Mouse (Mus musculus): ENCODE data around the gene Acox3.

Acox3 gene

DNA sequence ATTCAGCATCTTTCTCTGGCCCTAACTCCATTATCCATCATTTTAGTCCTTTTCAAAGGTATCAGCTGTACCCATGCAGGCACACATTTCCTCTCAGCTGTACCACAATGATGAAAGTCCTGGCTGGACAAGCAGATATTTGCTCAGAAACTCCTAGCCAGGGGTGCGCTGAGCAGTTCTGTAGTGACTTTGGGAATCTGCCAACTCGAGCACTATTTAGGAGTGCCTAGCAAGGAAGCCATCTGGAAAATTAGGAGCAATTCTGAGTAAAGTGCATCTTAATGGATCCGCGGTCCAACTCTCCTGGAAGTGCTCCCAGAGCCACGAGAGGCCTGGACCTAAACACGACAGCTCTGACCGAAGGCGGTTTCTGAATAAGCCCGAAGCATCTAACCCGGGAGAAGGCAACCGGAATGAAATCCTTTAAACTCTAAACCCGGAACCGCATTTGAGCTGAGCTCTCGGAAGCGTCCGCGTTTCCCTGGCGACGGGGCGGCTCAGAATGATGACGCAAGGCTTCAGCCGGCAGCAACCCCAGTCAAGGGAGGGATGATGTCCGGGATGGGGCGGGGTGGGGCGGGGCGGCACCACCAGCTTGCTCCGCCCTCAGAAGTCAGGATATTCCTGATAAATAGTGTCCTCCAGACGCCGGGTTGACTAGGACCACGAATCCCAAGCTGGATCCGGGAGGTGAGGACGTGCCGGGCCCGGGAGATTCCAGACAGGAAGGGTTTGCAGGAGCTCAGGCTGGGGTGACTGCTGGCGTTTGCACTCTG, at the start of gene Acox3:
Acox3 (plus strand) TSS at position 596 of the 776 bp plus-strand sequence.
- in situ Hi-C loops (cut with MboI, MseI): no loop called here

GRCm38 (mm10) chr5:35536271-35536670, 46.6 kb upstream of the Acox3 start:
- in situ Hi-C loops (cut with MboI, MseI): no loop called here

DNA sequence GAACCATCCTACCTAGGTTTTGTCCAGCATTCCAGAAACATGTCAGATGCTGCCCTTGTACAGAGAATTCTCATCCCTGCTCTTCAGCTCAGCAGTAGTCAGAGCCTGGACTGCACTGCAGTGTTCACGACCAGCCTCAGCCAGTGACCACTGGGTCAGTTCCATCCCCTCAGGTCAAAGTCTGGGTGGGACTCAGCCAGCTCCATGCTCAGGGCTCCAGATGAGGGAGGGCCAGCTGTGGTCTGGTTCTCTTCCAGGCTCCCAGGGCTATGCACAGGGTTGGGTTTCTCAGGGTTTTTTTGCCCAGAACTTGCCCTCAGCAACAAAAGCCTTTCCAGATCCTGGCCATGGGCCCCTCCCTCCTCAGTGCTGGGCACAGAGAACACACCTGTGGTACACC, 45.4 kb upstream of the Acox3 start:
- in situ Hi-C loops (cut with MboI, MseI): no loop called here

DNA sequence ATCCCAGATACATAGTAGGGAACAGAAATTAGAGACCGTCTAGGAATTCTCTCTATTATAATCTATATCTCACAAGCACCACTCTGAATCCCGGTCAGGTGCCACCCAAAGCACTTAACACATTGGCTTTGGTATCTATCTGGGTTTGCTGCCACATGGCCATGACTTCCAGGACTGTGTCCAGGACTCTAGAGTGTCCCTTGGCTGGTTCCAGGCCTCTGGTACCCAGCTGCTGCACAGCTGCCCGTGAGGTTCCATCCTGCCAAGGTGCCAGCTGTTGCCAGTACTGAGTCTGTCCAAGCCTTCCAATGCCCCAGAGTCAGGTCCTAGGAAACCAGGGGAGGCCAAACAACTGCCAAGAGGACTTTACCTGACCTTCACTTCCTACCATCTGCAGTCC, 44.8 kb upstream of the Acox3 start:
- in situ Hi-C loops (cut with MboI, MseI): no loop called here

DNA sequence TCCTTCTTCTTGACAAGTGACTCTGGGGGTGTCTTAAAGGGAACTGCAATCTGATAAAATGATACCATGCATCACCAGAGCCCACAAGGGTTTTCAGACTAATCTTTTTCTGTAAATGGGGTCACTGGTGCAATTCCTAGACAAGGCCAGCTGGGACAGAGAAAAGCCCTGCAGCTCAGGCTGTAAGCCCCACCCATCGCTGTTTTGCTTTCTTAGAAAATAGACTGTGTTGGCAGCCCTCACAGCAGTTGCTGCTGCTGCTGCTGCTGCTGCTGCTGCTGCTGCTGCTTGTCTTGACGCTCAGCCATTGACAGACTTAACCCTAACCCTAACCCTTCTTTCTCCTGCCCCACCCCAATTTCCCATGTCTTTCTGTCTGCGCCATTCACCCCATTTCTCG, 43.3 kb upstream of the Acox3 start:
- in situ Hi-C loops (cut with MboI, MseI): no loop called here

DNA sequence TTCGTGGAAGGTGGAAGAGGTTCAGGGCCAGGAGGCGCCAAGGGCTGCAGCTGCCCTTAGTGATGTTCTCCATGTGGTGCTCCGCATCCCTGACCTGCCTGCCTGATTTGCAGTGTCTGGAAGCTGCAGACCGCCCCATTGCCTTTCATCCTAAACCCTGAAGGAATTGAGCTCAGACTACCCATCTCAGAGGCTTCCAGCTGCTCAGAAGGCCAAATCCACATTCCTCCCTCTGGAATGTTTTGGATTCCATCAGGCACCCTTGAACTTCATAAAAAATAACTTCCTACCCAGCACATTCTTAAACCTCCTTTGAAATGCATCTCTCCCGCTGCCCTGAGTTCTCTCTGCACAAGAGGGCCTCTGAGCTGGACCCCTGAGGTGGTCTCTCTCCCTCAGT, 42.3 kb upstream of the Acox3 start:
- in situ Hi-C loops (cut with MboI, MseI): no loop called here

GRCm38 (mm10) chr5:35541059-35541790, 41.6 kb upstream of the Acox3 start:
- in situ Hi-C loops (cut with MboI, MseI): no loop called here

GRCm38 (mm10) chr5:35546127-35546526, 36.7 kb upstream of the Acox3 start:
- in situ Hi-C loops (cut with MboI, MseI): no loop called here

DNA sequence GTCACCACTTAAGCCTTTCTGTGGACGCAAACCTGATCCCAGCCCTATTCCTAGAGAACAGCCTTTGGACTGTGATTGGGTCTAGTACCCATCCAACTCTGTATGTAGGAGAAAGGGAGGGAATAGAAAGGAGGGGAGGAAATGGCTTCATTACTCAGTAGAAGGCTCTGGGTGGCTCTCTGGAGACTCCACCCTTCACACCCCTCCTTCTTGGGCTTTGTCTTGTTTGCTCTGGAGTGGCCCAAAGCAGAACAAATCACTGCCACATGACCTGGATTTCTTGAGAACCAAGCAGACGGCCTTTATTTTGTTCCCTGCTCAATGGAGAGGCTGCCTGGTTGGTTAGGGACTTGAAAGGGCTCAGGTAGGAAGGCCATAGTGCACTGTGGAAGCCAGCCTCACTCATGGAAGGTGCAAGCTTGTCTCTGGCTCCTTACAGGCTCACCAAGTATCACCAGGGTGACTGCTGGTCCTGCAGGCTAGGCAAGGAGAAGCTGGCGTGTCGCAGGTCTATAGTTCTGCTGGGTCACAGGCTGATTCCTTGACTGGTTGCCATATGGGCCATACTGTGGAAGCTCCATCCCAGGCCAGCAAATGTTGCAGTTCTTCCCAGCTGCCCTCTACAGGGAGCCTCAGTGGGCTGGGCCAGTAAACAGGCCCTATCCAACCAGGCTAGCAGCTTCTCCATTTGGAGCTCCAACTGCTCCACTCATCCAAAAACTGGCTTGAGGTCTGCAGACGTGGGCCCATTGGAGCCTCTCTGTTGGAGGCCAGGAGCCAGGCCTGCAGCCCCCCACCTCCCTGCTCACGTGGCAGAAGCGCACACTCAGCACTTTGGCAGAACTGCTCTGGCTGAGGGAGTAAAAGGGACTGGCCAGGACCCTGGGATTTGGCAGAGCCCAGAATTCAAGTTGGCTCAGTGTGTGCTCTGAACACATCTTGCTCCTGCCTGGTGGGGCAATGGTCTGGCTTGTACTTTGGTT, 30.7 kb upstream of the Acox3 start:
- in situ Hi-C loops (cut with MboI, MseI): no loop called here

- in situ Hi-C loops (cut with MboI, MseI): no loop called here
These were observed 29.9 kb upstream of the Acox3 start for GRCm38 (mm10) chr5:35552838-35553539.

- in situ Hi-C loops (cut with MboI, MseI): no loop called here
These were observed 26.4 kb upstream of the Acox3 start for GRCm38 (mm10) chr5:35556393-35556792.

DNA sequence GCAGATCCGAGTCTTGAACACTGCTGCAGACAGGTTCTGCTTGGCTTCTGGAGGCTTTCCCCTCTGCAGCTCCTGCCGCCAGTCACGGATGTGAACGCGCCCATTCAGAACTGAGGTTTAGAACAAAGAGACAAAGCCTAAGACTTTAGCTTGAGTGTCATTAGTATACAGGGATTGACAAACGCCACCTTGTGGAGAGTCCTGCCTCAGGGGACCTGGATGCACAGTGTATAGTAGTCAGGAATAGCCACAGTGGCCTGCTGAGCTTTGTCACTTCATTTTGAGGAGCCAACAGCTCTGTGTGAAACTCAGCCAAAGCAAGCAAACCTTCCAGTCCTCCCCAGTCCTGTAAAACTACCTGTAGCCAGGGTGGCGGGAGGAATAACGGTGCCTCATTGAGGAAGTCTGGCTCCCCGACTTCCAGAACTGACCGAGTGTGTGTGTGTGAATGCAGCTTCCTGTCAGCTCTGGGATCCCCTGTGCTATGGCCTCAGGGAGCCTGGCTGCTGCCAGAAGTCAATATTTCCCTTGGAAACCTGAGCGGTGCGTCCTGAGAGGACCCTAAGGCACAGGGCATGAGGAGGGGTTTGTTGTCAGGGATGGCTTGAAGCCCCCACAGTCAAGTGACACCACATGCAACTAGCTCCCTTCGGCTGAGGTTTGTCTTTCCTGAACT, 24.8 kb upstream of the Acox3 start:
- in situ Hi-C loops (cut with MboI, MseI): no loop called here

DNA sequence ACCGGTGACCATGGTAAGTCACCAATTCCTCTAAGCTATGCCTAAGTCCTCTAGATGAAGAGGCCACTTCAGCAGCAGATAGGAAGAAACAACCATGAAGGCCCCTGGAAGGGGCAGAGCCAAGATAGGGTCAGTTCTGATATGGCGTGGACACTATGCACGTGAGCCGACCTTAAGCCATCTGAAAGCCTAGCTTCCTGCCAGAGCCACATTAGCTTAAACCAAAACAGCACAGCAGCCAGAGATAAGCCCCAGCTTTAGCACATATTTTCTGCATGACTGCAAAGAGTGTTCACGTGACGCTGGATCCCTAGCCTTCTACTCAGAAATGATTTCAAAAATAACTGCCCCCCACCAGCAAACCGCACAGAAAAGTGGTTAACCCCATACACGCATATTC, 23.4 kb upstream of the Acox3 start:
- in situ Hi-C loops (cut with MboI, MseI): no loop called here

GRCm38 (mm10) chr5:35562616-35563015, 20.2 kb upstream of the Acox3 start:
- in situ Hi-C loops (cut with MboI, MseI): no loop called here

DNA sequence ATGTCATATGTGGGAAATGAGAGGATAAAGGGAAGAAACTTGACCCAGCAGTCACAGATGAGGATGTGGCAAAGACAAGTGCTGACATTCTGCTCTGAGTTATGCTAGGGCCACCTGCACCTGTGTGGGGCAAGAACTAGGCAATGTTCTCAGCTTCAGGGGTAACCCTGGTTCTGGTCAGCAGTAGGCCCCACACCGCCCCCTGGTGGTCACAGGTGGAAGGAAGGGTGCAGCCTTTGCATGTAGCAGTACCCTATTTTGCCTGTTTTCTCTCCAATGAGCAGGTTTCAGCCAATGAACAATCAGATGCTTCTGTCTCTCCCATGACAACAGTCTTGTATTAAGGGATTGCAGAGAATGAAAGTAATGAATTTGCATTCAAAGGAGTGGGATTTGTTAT, 19.4 kb upstream of the Acox3 start:
- in situ Hi-C loops (cut with MboI, MseI): no loop called here

DNA sequence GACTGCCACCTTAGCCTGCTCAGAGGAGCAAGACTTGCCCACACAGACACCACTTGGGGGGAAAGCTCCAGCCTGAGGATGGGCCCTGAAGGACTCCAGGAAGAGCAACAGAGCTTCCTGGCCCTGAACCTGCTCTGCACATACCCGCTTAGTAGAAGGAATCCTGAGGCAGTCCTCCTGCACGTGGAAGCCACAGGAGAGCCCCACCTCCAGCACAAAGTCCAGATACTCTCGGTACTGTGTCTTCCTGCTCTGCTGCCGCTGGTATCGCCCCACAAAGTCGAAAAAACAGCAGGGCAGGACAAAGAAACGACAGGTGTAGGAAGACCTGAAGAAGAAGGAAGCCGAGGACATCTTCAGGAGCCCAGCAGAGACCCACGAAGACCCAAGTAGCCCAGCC, 17.6 kb upstream of the Acox3 start:
- in situ Hi-C loops (cut with MboI, MseI): no loop called here

DNA sequence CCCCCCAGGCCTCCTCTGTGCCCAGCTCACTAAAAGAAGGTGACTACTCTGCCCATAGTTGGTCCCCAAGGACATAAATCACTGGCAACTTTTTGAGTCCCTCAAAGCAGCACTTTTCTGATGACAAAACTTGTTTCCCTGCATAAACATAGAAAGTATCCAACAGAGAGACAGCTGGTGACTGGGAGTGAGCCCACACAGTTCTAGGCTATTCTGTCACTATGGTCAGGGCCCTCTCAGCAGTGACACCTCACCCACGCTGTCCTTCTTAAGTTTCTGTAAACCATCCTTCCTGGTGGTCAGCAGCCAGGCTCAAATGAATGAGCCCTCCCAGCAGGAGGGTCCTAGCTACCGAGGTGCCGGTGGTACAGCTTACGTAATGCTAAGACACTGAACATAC, 16.2 kb upstream of the Acox3 start:
- in situ Hi-C loops (cut with MboI, MseI): no loop called here

GRCm38 (mm10) chr5:35571546-35571945, 11.3 kb upstream of the Acox3 start:
- in situ Hi-C loops (cut with MboI, MseI): no loop called here

DNA sequence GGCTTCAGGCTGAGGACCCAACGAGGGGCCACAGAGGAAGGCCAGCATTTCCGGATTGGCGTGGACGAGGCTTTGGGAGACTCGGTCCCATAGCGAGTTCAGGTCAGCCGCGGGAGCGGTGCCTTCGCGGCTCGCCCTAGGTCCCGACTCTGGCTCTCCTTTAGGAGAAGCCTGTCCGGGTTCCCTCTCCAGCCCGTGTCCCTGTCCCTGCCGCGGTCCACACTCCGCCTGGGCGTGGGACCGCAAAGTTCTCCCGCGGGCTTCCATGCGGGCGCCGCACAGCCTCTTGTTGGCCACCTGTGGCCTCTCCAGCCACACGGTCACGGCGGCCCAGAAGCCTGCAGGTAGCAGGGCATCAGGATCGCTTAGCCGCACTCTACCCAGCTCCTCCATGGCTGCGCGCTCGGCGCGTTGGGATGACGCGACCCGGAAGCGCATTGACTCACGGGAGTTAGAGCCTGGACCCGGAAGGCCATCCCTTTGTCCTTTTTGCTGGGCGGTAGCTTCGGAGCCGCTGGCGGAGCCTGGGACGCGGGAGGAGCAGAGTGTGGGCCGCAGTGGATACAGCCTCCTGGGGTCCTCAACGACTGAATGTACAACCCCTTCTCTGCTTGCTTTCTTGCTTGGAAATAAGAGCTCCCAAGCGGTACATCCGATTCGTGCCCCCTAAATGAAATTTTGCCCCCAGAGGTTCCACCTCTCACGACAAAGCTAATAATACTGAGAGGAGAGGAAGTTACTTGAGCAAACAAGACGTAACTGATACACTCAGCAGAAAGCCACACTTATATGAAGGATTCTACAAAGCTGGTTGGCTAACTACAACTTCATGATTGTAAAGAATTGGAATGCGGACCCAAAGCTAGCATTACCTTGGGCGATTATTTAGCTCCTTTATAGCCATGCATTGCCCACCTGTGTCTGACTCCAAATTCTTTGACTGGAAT, 7.9 kb upstream of the Acox3 start, which contains the start of gene Trmt44:
Trmt44 (minus strand) TSS at position 418 of the 947 bp plus-strand sequence.
- in situ Hi-C loops (cut with MboI, MseI): no loop called here

Data from regulatory T cell (primary cell).